Mouse (Mus musculus) c-Kit-positive CD71-positive TER-119-negative erythroid progenitor cells, embryonic 14.5 days (primary cell): ENCODE measurements around the gene Nova1.

Experiments
- DNase-seq: peaks from one replicate; pipeline ENCODE4 v3.0.0-alpha.2; 2013; ENCODE audit warnings: low read depth

Gene Nova1

GRCm38 (mm10) chr12:46676341-46676740 lies 142.4 kb downstream of the Nova1 start:
- DNase-seq: no peak

- DNase-seq: no peak
These were observed 152.0 kb downstream of the Nova1 start for GRCm38 (mm10) chr12:46666706-46667105.

GRCm38 (mm10) chr12:46646139-46646611 lies 172.6 kb downstream of the Nova1 start:
- DNase-seq: no peak

GRCm38 (mm10) chr12:46645365-46645962 lies 173.3 kb downstream of the Nova1 start:
- no peak for DNase-seq
